Mouse (Mus musculus): Measurements from ENCODE around the gene AF366264. TPM values are rescaled to one million over a fixed set of nuclear protein-coding genes. Genes with fewer than 3 reads are reported as not detected.

The AF366264 gene
- polyA plus RNA-seq, 1 experiment, result not detected

- Histone ChIP-seq H3K4me3 (no peak overlapping the region), H3ac (ENCODE audit: control insufficient read depth, insufficient read length) (no peak overlapping the region), H3K36me3 (ENCODE audit: control insufficient read depth, insufficient read depth) (peaks cover 26% of the 10 kb centered on the region), H3K4me2 (ENCODE audit: low read depth) (no peak overlapping the region), H3K27me3 (ENCODE audit: control insufficient read depth, insufficient read depth, insufficient read length) (no peaks in the 10 kb centered on the region), H3K79me2 (ENCODE audit: control insufficient read depth, insufficient read depth) (peaks cover 2% of the 10 kb centered on the region)
- no peak for TF ChIP-seq REST (IDR thresholded peaks at IDR 0.05; ENCODE audit: insufficient read depth, insufficient read length)
- no peak for TF ChIP-seq TCF3 (IDR thresholded peaks at IDR 0.05; ENCODE audit: insufficient read length, low read depth)
- TF ChIP-seq TCF12 (IDR thresholded peaks at IDR 0.05; ENCODE audit: insufficient read depth, poor library complexity, severe bottlenecking), result no peak
- no peak for TF ChIP-seq USF1 (IDR thresholded peaks at IDR 0.05; ENCODE audit: low read depth)
- no peak for TF ChIP-seq MYOG (IDR thresholded peaks at IDR 0.05; ENCODE audit: control insufficient read depth in 1 of 3, insufficient read depth in 1 of 3, insufficient read length in 2 of 3, low read depth in 2 of 3)
- TF ChIP-seq SRF (IDR thresholded peaks at IDR 0.05; ENCODE audit: control insufficient read depth, insufficient read length, low read depth), result no peak
- TF ChIP-seq MYOD1 (IDR thresholded peaks at IDR 0.05; ENCODE audit: control insufficient read depth in 1 of 3, insufficient read length in 2 of 3, low read depth in 2 of 3), result no peak
- no peak for TF ChIP-seq POLR2A (IDR thresholded peaks at IDR 0.05; ENCODE audit: insufficient read length, low read depth)
- TF ChIP-seq MAX (IDR thresholded peaks at IDR 0.05; ENCODE audit: low read depth), result no peak
- no peak for TF ChIP-seq E2F4 (IDR thresholded peaks at IDR 0.05; ENCODE audit: insufficient read depth)
- no peak for TF ChIP-seq CEBPB (IDR thresholded peaks at IDR 0.05; ENCODE audit: insufficient read depth, poor library complexity, severe bottlenecking)
- no peak for TF ChIP-seq POLR2AphosphoS2 (IDR thresholded peaks at IDR 0.05; ENCODE audit: insufficient read length, low read depth)
These were observed 45.0 kb downstream of the AF366264 start for GRCm38 (mm10) chr8:13793097-13793745.

GRCm38 (mm10) chr8:13789606-13790005, 48.6 kb downstream of the AF366264 start:
- Histone ChIP-seq H3K4me2 (ENCODE audit: low read depth) (no peak overlapping the region), H3ac (ENCODE audit: control insufficient read depth, insufficient read length) (no peak overlapping the region), H3K4me3 (no peak overlapping the region), H3K79me2 (ENCODE audit: control insufficient read depth, insufficient read depth) (peaks cover 12% of the 10 kb centered on the region), H3K36me3 (ENCODE audit: control insufficient read depth, insufficient read depth) (peaks cover 13% of the 10 kb centered on the region), H3K27me3 (ENCODE audit: control insufficient read depth, insufficient read depth, insufficient read length) (no peaks in the 10 kb centered on the region)
- TF ChIP-seq USF1 (IDR thresholded peaks at IDR 0.05; ENCODE audit: low read depth) (no peak), MAX (IDR thresholded peaks at IDR 0.05; ENCODE audit: low read depth) (no peak), E2F4 (IDR thresholded peaks at IDR 0.05; ENCODE audit: insufficient read depth) (no peak), POLR2AphosphoS2 (IDR thresholded peaks at IDR 0.05; ENCODE audit: insufficient read length, low read depth) (no peak), TCF3 (IDR thresholded peaks at IDR 0.05; ENCODE audit: insufficient read length, low read depth) (no peak), MYOD1 (IDR thresholded peaks at IDR 0.05; ENCODE audit: control insufficient read depth in 1 of 3, insufficient read length in 2 of 3, low read depth in 2 of 3) (no peak), TCF12 (IDR thresholded peaks at IDR 0.05; ENCODE audit: insufficient read depth, poor library complexity, severe bottlenecking) (no peak), SRF (IDR thresholded peaks at IDR 0.05; ENCODE audit: control insufficient read depth, insufficient read length, low read depth) (no peak), MYOG (IDR thresholded peaks at IDR 0.05; ENCODE audit: control insufficient read depth in 1 of 3, insufficient read depth in 1 of 3, insufficient read length in 2 of 3, low read depth in 2 of 3) (no peak), CEBPB (IDR thresholded peaks at IDR 0.05; ENCODE audit: insufficient read depth, poor library complexity, severe bottlenecking) (no peak)

- peak; percentile 18 for TF ChIP-seq POLR2A (IDR thresholded peaks at IDR 0.05; ENCODE audit: insufficient read length, low read depth)
- peak in 2 of 3 experiments; percentile 35 to 47 for TF ChIP-seq MYOD1 (IDR thresholded peaks at IDR 0.05; ENCODE audit: control insufficient read depth in 1 of 3, insufficient read length in 2 of 3, low read depth in 2 of 3)
- TF ChIP-seq MYOG (IDR thresholded peaks at IDR 0.05; ENCODE audit: control insufficient read depth in 1 of 3, insufficient read depth in 1 of 3, insufficient read length in 2 of 3, low read depth in 2 of 3), result peak in 2 of 3 experiments; percentile 50 to 69
- TF ChIP-seq USF1 (IDR thresholded peaks at IDR 0.05; ENCODE audit: low read depth), result no peak
- no peak for TF ChIP-seq CEBPB (IDR thresholded peaks at IDR 0.05; ENCODE audit: insufficient read depth, poor library complexity, severe bottlenecking)
- peak; percentile 15 for TF ChIP-seq POLR2AphosphoS2 (IDR thresholded peaks at IDR 0.05; ENCODE audit: insufficient read length, low read depth)
- H3K4me2 ChIP-seq (ENCODE audit: low read depth), result peak overlapping the region; percentile 97
- H3K4me3 ChIP-seq, result peak overlapping the region; percentile 38
- H3K79me2 ChIP-seq (ENCODE audit: control insufficient read depth, insufficient read depth), result peaks cover 12% of the 10 kb centered on the region
- peak overlapping the region; percentile 39 for H3ac ChIP-seq (ENCODE audit: control insufficient read depth, insufficient read length)
- no peaks in the 10 kb centered on the region for H3K27me3 ChIP-seq (ENCODE audit: control insufficient read depth, insufficient read depth, insufficient read length)
- peaks cover 15% of the 10 kb centered on the region for H3K36me3 ChIP-seq (ENCODE audit: control insufficient read depth, insufficient read depth)
These were observed 52.4 kb downstream of the AF366264 start for GRCm38 (mm10) chr8:13785764-13786299.

- peaks cover 20% of the 10 kb centered on the region for H3K36me3 ChIP-seq (ENCODE audit: control insufficient read depth, insufficient read depth)
- H3K4me2 ChIP-seq (ENCODE audit: low read depth), result peak within 1 kb of the TSS; percentile 97
- peaks cover 12% of the 10 kb centered on the region for H3K79me2 ChIP-seq (ENCODE audit: control insufficient read depth, insufficient read depth)
- TF ChIP-seq TCF12 (IDR thresholded peaks at IDR 0.05; ENCODE audit: insufficient read depth, poor library complexity, severe bottlenecking), result no peak
- peak in 1 of 3 experiments; percentile 20 for TF ChIP-seq MYOD1 (IDR thresholded peaks at IDR 0.05; ENCODE audit: control insufficient read depth in 1 of 3, insufficient read length in 2 of 3, low read depth in 2 of 3)
- peak; percentile 89 for TF ChIP-seq POLR2AphosphoS2 (IDR thresholded peaks at IDR 0.05; ENCODE audit: insufficient read length, low read depth)
- peak; percentile 97 for TF ChIP-seq E2F4 (IDR thresholded peaks at IDR 0.05; ENCODE audit: insufficient read depth)
- TF ChIP-seq CEBPB (IDR thresholded peaks at IDR 0.05; ENCODE audit: insufficient read depth, poor library complexity, severe bottlenecking), result no peak
- TF ChIP-seq POLR2A (IDR thresholded peaks at IDR 0.05; ENCODE audit: insufficient read length, low read depth), result peak; percentile 84
- TF ChIP-seq SRF (IDR thresholded peaks at IDR 0.05; ENCODE audit: control insufficient read depth, insufficient read length, low read depth), result no peak
- no peak for TF ChIP-seq MAX (IDR thresholded peaks at IDR 0.05; ENCODE audit: low read depth)
- peak within 1 kb of the TSS; percentile 38 for H3K4me3 ChIP-seq
- H3K27me3 ChIP-seq (ENCODE audit: control insufficient read depth, insufficient read depth, insufficient read length), result no peaks in the 10 kb centered on the region
- peak within 1 kb of the TSS; percentile 39 for H3ac ChIP-seq (ENCODE audit: control insufficient read depth, insufficient read length)
These were observed 52.9 kb downstream of the AF366264 start, which contains the start of gene Upf3a for GRCm38 (mm10) chr8:13785250-13785763. TSS of gene Upf3a (plus strand) at chr8:13785615.

Other genes with a start within 250 kb of the AF366264 start
- gene Rasa3, start 160.8 kb downstream of the AF366264 start, polyA plus RNA-seq (2012; fragmentation: generic; extraction: Trizol), result 39.6 TPM
- 0.02 TPM for gene Cfap97d2, start 132.5 kb downstream of the AF366264 start, polyA plus RNA-seq (2012; fragmentation: generic; extraction: Trizol)
- 51.5 TPM for gene Cdc16, start 80.7 kb downstream of the AF366264 start, polyA plus RNA-seq (2012; fragmentation: generic; extraction: Trizol)
- 13.9 TPM for gene Upf3a, start 52.8 kb downstream of the AF366264 start, polyA plus RNA-seq (2012; fragmentation: generic; extraction: Trizol)
- 14.9 TPM for gene Champ1, start 31.3 kb upstream of the AF366264 start, polyA plus RNA-seq (2012; fragmentation: generic; extraction: Trizol)
- 28.2 TPM for gene Coprs, start 51.9 kb upstream of the AF366264 start, polyA plus RNA-seq (2012; fragmentation: generic; extraction: Trizol)